Mouse (Mus musculus): ENCODE data around the gene Syt12.
A peak's percentile ranks its signal among the peaks of the same experiment; 100 is the strongest.

The Syt12 gene

DNA sequence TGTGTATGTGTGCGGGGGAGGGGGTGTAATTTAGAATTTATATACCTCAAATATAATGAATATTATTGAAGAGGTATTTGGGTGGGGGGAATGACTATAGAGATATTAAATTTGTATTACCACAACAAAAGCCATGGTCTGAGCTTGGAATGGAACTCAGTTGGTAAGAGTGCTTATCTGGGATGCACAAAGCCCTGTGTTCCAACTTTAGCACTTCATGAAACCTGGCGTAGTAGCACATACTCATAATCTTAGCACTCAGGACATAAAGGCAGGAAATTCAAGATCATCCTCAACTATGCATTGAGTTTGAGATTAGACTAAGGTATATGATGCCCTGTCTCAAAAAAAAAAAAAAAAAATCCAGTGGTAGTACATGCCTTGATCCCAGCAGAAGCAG is 72.4 kb downstream of the Syt12 start:
- DNase-seq (ENCODE audit: low spot score): no peak

DNA sequence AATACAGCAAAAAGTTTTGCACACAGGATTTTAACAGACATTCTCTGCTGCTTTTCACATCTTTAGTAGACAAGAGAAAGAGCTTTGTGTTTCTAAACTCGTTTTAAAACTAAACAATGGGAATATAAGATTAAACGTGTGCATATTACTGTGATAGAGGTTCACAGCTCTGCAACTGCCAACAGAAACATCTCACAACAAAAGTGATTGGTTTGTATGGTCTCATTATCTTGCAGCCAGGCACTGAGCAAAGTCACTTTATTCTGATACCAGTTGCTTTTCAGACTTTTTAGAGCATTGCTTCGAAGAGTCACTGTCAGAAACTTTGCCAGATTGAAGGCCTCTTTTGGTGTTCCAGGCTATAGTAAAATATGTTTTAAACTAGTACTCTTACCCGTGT is 78.3 kb downstream of the Syt12 start:
- no peak for DNase-seq (ENCODE audit: low spot score)

DNA sequence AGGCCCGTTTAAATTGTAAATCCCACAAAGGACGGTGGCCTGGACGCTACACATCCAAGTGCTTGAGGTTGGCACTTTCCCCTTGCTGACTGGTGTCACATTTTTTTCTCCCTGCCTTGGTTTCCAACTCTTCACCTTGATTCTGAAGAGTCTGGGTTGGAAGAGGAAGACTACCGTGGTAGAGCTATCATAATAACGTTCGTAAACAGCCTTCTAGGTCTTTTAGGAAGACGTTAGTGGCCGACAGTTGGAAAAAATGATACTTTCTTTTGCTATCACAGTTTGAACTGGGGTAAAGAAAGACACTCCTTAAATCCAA is 78.7 kb downstream of the Syt12 start:
- no peak for DNase-seq (ENCODE audit: low spot score)

DNA sequence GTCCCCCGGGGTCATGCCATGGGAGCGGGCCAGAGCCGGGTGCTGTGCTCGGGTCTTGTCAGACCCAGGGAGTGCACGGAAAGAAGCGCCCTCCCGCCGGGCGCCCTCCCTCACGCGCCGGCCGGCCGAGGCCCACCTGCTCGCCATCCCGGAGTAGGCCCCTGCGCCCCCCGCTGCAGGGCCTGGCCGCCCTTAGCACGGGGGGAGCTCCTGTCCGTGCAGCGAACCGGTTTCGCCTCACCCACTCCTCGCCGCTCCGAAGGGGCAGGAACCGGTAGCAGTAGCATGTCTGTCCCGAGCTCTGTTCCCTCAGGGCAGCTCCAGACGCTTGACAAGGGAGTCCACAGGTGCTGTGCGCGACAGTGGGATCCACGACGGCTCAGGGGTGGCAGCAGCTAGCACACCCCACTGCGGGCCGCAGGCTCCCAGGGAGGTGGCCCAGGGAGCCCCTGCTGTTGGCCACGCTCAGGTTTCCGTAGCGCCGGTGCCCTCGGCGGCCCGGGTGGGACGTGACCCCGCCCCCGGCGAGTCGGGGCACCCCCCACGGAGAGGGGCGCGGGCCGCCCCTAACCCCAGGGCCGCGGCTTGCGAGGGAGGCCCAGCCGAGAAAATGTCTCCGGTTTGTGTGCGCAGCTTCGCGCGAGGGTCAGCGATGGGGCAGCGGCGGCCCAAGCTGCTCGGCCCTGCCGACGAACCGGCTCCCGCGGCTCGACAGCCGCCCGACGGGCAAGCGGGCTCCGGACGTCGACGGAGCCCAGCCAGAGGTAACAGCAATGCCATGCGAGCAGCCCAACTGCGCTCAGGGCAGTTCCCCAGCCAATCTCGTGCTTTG is 79.2 kb downstream of the Syt12 start, which contains the start of gene Kdm2a:
Kdm2a (minus strand) TSS at position 488 of the 832 bp plus-strand sequence.
- peak; percentile 48 for DNase-seq (ENCODE audit: low spot score)

DNA sequence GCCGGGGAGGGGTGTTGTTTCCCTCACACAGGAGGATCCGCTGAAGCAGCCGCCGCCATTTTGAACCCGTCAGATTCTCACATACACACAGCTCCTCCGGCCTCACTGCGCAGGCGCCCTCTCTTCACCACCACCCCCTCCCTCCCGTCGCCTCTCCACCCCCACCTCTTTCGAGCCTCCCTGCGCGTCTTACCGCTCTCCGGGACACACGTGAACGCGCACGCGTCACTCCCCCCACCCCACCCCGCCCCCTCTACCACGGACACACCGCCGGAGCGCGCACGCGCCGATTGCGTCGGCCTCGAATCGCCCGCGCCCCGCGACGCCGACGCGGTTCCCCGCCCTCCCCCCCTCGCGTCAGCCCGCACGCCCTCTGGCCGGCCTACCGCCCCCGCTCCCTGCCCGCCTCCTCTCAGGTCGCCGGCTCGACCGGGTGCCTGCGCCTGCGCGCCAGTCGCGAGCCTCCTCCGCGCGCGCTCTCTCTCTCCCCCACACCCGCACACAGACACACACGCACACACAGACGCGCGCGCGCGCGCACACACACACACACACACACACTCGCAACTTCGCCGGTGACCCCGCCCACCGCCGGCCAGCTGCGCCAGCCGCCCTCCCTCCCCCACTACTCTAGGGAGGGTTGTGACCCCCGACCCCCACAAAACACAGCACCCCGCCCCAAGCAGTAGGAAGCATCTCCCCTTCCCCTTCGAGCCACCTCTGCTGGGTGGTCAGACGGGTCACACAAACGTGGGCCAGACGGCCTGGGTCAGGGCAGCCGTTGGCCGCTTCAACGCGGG is 80.0 kb downstream of the Syt12 start:
- peak; percentile 99 for DNase-seq (ENCODE audit: low spot score)

DNA sequence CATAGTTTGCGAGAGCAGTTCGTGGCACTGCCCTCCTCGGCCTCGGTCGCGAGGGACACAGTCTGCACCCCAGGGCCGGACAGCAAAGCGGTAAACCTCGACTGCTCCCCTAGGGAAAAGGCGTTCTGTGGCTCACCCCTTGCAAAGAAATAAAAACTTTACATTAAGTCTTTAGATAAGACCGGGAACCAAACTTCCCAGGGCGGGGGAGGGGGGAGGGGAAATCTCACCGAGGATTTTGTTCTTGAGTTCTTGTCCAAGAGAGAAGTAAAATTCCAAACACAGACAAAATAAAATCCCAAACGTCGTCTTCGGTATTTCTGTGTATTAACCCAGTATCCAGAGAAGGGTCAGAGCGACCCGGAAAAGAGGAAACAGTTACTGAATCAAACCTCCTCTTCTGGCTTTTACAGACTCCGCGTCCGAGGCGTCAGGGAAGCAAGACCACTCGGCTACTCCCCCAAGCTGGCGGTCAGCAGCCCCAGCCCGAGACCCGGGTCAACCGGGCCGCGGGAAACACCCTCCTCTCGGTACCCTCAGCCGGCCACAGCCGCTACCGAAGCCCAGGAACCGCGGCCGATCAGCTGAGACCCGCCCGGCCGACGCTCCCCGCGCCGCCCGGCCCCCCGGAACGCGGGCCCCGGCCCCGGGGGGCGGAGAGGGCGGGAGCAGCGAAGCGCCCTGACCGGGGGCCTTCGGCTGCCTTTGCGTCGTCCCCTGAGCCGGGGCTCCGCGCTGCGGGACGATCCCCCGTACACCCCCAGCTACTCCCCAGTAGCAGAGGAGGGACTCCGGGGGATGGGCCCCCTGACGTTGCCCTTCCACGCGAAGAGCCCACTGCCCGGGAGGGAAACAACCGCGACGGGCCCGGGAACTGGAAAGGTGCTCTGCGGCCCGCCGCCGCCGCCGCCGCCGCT is 80.9 kb downstream of the Syt12 start:
- peak; percentile 37 for DNase-seq (ENCODE audit: low spot score)

Data from retina, embryonic 14.5 days (tissue).